Mouse (Mus musculus) ES-E14 (cell line): Measurements from ENCODE around the gene Ankrd11. TPM values are rescaled to one million over a fixed set of nuclear protein-coding genes. Genes with fewer than 3 reads are reported as not detected.

Experiments used
- DNase-seq: peaks from one replicate; pipeline ENCODE4 v3.0.0-alpha.2; 2013; ENCODE audit warnings: low read depth, low spot score
- H3K27ac ChIP-seq: 2 replicates; pipeline ENCODE4 v1.5.1; 2012; ENCODE audit warnings: low read depth, mild to moderate bottlenecking, low read length, moderate library complexity, mixed read lengths; ENCODE audit not compliant: poor library complexity, insufficient read depth, severe bottlenecking
- H3K36me3 ChIP-seq: 2 replicates; pipeline ENCODE4 v1.6.1; 2012; ENCODE audit warnings: mild to moderate bottlenecking, low read length, moderate library complexity, mixed read lengths; ENCODE audit not compliant: control insufficient read depth, poor library complexity, insufficient read depth, severe bottlenecking
- H3K4me1 ChIP-seq, 2 experiments: fragments of 150-350 bp in 1 of 2; sonication (generic) in 1 of 2; 2 replicates each; pipeline ENCODE4 v1.6.1; 2012; ENCODE audit warnings: low read length in 2 of 2, mild to moderate bottlenecking in 1 of 2, mixed read lengths in 1 of 2; ENCODE audit not compliant: control insufficient read depth in 2 of 2, insufficient read depth in 2 of 2, poor library complexity in 1 of 2
- H3K4me3 ChIP-seq, 2 experiments: fragments of 150-350 bp in 1 of 2; sonication (generic) in 1 of 2; 2 replicates each; pipeline ENCODE4 v1.5.1; 2012; ENCODE audit warnings: low read length in 2 of 2, low read depth in 1 of 2, mild to moderate bottlenecking in 1 of 2, mixed read lengths in 1 of 2; ENCODE audit not compliant: insufficient read depth in 1 of 2, poor library complexity in 1 of 2, severe bottlenecking in 1 of 2
- H3K9ac ChIP-seq: 2 replicates; pipeline ENCODE4 v1.6.1; 2012; ENCODE audit warnings: low read depth, mild to moderate bottlenecking, low read length, mixed read lengths; ENCODE audit not compliant: poor library complexity, insufficient read depth, severe bottlenecking
- H3K9me3 ChIP-seq: fragments of 150-350 bp; sonication (generic); 2 replicates; pipeline ENCODE4 v1.6.1; 2012; ENCODE audit warnings: low read depth, mild to moderate bottlenecking, low read length; ENCODE audit not compliant: control insufficient read depth, insufficient read depth
- CHD2 ChIP-seq: IDR thresholded peaks from 2 replicates; pipeline ENCODE4 v1.6.1; 2014; ENCODE audit warnings: mild to moderate bottlenecking, low read depth, low read length, inconsistent platforms
- HCFC1 ChIP-seq: IDR thresholded peaks from 2 replicates; pipeline ENCODE4 v1.6.1; 2012; ENCODE audit warnings: low read length, inconsistent platforms, borderline replicate concordance; ENCODE audit not compliant: insufficient read depth
- MAFK ChIP-seq: IDR thresholded peaks from 2 replicates; pipeline ENCODE4 v1.6.1; 2014; ENCODE audit warnings: mild to moderate bottlenecking, low read depth, low read length, inconsistent platforms; ENCODE audit not compliant: insufficient read depth
- ZC3H11A ChIP-seq: IDR thresholded peaks from 2 replicates; pipeline ENCODE4 v1.6.1; 2012; ENCODE audit warnings: low read depth, mild to moderate bottlenecking, inconsistent platforms, low read length, borderline replicate concordance
- ZNF384 ChIP-seq: IDR thresholded peaks from 2 replicates; pipeline ENCODE4 v1.6.1; 2012; ENCODE audit warnings: low read depth, low read length, inconsistent platforms
- in situ Hi-C, 2 experiments: fragments of 600-800 bp; cut with MboI; formaldehyde crosslinking; loops; one replicate each; pipeline ENCODE4 v1.15.1; 2025; ENCODE audit warnings: low sequenced_read_pairs in 2 of 2, inconsistent platforms in 1 of 2; ENCODE audit not compliant: unreplicated experiment in 2 of 2
- total RNA-seq: library from RNA; depleted of rRNA; stranded (reverse); fragments of 300-350 nt; gene quantifications from 2 replicates; pipeline ENCODE4 v1.2.3, GENCODE M21; 2012

The Ankrd11 gene
- total RNA-seq, 1 experiment = 155 TPM

GRCm38 (mm10) chr8:122991368-122991767, 50.7 kb downstream of the Ankrd11 start:
- no peak overlapping the region for H3K4me3 ChIP-seq
- no peaks in the 10 kb centered on the region for H3K9me3 ChIP-seq
- H3K9ac ChIP-seq = no peak overlapping the region
- no peak for TF ChIP-seq ZNF384
- no peak for TF ChIP-seq MAFK
- no peak for TF ChIP-seq HCFC1
- no peak for TF ChIP-seq ZC3H11A
- TF ChIP-seq CHD2 = no peak
- peaks cover 10 to 14% of the 10 kb centered on the region in 2 experiments; a peak in 2 of 4 replicates for H3K4me1 ChIP-seq
- no peak overlapping the region for H3K27ac ChIP-seq
- no peak for DNase-seq
- no peaks in the 10 kb centered on the region for H3K36me3 ChIP-seq
- in situ Hi-C loops = no loop called here

GRCm38 (mm10) chr8:122989976-122990375, 52.1 kb downstream of the Ankrd11 start:
- Histone ChIP-seq H3K36me3 (no peaks in the 10 kb centered on the region), H3K27ac (no peak overlapping the region), H3K9me3 (no peaks in the 10 kb centered on the region), H3K9ac (no peak overlapping the region), H3K4me1 (peaks cover 14 to 19% of the 10 kb centered on the region in 2 experiments; a peak in 2 of 4 replicates), H3K4me3 (no peak overlapping the region)
- TF ChIP-seq ZC3H11A = no peak
- no peak for TF ChIP-seq ZNF384
- TF ChIP-seq CHD2 = no peak
- no peak for TF ChIP-seq MAFK
- TF ChIP-seq HCFC1 = no peak
- in situ Hi-C loops = no loop called here
- DNase-seq = no peak

- no peaks in the 10 kb centered on the region for H3K9me3 ChIP-seq
- TF ChIP-seq HCFC1 (no peak), MAFK (no peak)
- no peaks in the 10 kb centered on the region for H3K36me3 ChIP-seq
- DNase-seq = no peak
- no peak overlapping the region for H3K27ac ChIP-seq
- H3K4me3 ChIP-seq = no peak overlapping the region
- H3K4me1 ChIP-seq = peaks cover 14 to 19% of the 10 kb centered on the region in 2 experiments; a peak in 2 of 4 replicates
- in situ Hi-C loops = no loop called here
- H3K9ac ChIP-seq = no peak overlapping the region
Measured at GRCm38 (mm10) chr8:122988955-122989354, 53.1 kb downstream of the Ankrd11 start.

GRCm38 (mm10) chr8:122987255-122987654, 54.8 kb downstream of the Ankrd11 start:
- H3K36me3 ChIP-seq = no peaks in the 10 kb centered on the region
- TF ChIP-seq MAFK = no peak
- no peak for TF ChIP-seq ZNF384
- TF ChIP-seq CHD2 = no peak
- no peak for TF ChIP-seq HCFC1
- TF ChIP-seq ZC3H11A = no peak
- no peak overlapping the region for H3K27ac ChIP-seq
- DNase-seq = no peak
- H3K4me1 ChIP-seq = peaks cover 10 to 18% of the 10 kb centered on the region in 2 experiments; a peak in 2 of 4 replicates
- no peak overlapping the region for H3K4me3 ChIP-seq
- no peaks in the 10 kb centered on the region for H3K9me3 ChIP-seq
- no peak overlapping the region for H3K9ac ChIP-seq
- in situ Hi-C loops = no loop called here
